Mouse (Mus musculus): Measurements from ENCODE around the gene Mrpl3. TPM values are rescaled to one million over a fixed set of nuclear protein-coding genes. Genes with fewer than 3 reads are reported as not detected.
"Not testable (repeated sequence)": the region's sequence is repeated elsewhere in the genome, so short reads cannot be mapped to it uniquely, and the experiment has no call there.

Gene Mrpl3
- polyA plus RNA-seq, 1 experiment from 2014 or later, result 127 TPM

DNA sequence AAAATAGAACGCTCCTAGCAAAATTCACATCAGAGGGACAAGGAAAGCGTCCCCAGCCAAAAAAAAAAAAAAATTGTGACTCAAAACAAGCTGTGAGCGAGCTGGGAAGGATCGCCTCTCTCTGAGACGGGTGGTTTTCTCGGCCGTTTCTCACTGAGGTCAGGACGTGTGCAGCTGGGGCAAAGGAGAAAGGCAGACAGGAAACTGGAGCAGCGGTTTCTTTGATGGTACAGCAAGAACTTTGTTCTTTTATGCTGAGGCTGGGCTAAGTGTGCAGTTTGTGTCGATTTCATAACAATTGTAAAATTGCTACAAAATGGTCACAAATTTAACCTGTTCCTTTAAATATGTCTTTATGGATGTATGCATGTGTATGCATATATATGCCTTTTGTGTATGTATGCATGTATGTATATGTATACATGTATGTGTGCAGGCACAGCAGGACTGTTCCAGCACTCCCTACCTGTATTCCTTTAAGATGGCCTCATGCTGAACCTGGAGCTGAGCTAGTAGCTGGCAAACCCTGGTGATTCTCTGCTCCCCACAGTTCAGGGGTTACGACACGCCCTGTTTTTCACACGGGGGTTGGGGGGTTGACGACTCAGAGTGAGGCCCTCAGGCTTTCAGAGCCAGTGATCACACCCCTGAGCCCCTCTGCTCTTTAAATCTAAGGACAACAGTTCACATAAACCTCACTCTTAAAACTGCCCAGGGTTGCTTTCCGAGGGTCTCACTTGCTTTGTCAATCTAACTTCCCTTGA, 48.0 kb downstream of the Mrpl3 start:
- WGBS, result 32% methylated on average over 15 of the region's 15 CpGs
- no peak for ATAC-seq (ENCODE audit: low FRiP score, low TSS enrichment)
- H3K9ac ChIP-seq (ENCODE audit: low read depth, low read length), result no peak overlapping the region
- no peaks in the 10 kb centered on the region for H3K4me1 ChIP-seq (ENCODE audit: control insufficient read depth, insufficient read depth, low read length)
- H3K27ac ChIP-seq (ENCODE audit: low read depth, low read length), result no peak overlapping the region
- H3K4me2 ChIP-seq (replicated peaks; ENCODE audit: low read depth, low read length), result no peak overlapping the region
- H3K9me3 ChIP-seq (ENCODE audit: control insufficient read depth, low read length), result no peaks in the 10 kb centered on the region
- no peaks in the 10 kb centered on the region for H3K36me3 ChIP-seq (ENCODE audit: control insufficient read depth, insufficient read depth, low read length)
- H3K4me3 ChIP-seq (ENCODE audit: low read length), result no peak overlapping the region
- H3K27me3 ChIP-seq (ENCODE audit: control insufficient read depth, insufficient read depth, low read length), result no peaks in the 10 kb centered on the region

DNA sequence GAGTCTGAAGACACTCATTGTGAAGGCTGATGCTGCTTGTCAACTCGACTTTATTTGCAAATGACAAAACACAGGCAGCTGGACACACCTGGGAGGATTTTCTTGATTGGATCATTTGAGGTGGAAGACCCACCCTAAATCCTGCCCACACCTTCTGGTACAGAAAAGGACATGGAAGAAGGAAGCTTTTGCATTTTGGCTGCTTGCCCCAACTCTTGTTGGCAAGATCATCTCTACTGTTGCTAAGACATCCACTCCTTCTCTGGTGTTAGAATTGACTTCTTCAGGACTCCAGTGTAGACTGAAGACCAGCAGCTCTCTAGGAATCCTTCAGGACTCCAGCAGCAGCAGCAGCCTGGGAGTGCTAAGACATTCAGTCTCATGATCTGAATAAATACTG, 48.9 kb downstream of the Mrpl3 start:
- Histone ChIP-seq H3K36me3 (ENCODE audit: control insufficient read depth, insufficient read depth, low read length) (no peaks in the 10 kb centered on the region), H3K4me3 (ENCODE audit: low read length) (no peak overlapping the region), H3K9me3 (ENCODE audit: control insufficient read depth, low read length) (no peaks in the 10 kb centered on the region), H3K27ac (ENCODE audit: low read depth, low read length) (no peak overlapping the region), H3K9ac (ENCODE audit: low read depth, low read length) (no peak overlapping the region), H3K4me2 (replicated peaks; ENCODE audit: low read depth, low read length) (no peak overlapping the region), H3K4me1 (ENCODE audit: control insufficient read depth, insufficient read depth, low read length) (no peaks in the 10 kb centered on the region), H3K27me3 (ENCODE audit: control insufficient read depth, insufficient read depth, low read length) (no peaks in the 10 kb centered on the region)
- WGBS, result 69% methylated on average over 1 of the region's 1 CpGs
- ATAC-seq (ENCODE audit: low FRiP score, low TSS enrichment), result no peak

DNA sequence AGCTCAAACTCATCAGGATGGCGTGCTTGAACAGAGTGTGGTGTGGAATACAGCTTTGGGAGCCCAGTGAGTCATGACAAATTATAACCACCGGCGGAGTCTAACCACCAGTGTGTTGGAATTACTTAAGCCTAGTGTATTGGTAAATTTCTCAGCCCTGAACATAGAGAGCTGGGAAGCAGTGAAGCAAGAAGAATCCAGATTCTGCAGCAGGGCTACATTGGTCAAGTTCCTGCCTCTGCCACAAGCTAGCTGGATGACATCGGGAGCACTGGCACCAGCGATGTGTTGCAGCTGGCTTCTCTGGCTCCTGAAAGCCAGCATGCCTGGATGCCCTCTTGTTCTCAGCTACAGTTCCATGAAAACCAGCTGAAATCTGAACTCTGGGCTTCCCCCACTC, 50.9 kb downstream of the Mrpl3 start:
- H3K9ac ChIP-seq (ENCODE audit: low read depth, low read length), result no peak overlapping the region
- H3K27ac ChIP-seq (ENCODE audit: low read depth, low read length), result no peak overlapping the region
- H3K4me3 ChIP-seq (ENCODE audit: low read length), result no peak overlapping the region
- no peak overlapping the region for H3K4me2 ChIP-seq (replicated peaks; ENCODE audit: low read depth, low read length)
- H3K27me3 ChIP-seq (ENCODE audit: control insufficient read depth, insufficient read depth, low read length), result no peaks in the 10 kb centered on the region
- no peaks in the 10 kb centered on the region for H3K36me3 ChIP-seq (ENCODE audit: control insufficient read depth, insufficient read depth, low read length)
- H3K9me3 ChIP-seq (ENCODE audit: control insufficient read depth, low read length), result no peaks in the 10 kb centered on the region
- 0 out of 2 replicates have a peak, but pooled peaks have one; percentile 46 for ATAC-seq (ENCODE audit: low FRiP score, low TSS enrichment)
- WGBS, result 53% methylated on average over 5 of the region's 5 CpGs
- no peaks in the 10 kb centered on the region for H3K4me1 ChIP-seq (ENCODE audit: control insufficient read depth, insufficient read depth, low read length)

DNA sequence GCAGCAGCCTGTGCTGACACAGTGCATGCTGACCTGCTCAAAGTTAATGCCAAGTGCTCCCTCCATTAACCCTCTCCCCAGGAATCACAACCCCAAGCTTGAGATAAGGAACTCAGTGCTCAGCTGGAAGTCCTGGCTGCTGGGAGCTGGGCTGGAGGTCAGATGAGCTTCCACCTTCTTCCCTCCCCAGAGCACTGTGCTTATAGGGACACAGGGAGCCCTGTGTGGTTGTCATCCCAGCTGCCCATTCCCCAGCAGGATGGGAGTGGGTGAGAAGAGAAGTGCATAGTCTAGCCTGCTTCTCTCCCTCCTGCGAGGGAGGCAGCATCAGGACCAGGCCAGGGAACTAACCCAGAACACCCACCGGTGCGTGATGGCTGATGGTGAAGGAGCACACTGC, 72.2 kb downstream of the Mrpl3 start:
- H3K9ac ChIP-seq (ENCODE audit: low read depth, low read length); H3K36me3 ChIP-seq (ENCODE audit: control insufficient read depth, insufficient read depth, low read length); H3K4me2 ChIP-seq (replicated peaks; ENCODE audit: low read depth, low read length); ATAC-seq (ENCODE audit: low FRiP score, low TSS enrichment); H3K4me3 ChIP-seq (ENCODE audit: low read length); H3K4me1 ChIP-seq (ENCODE audit: control insufficient read depth, insufficient read depth, low read length); H3K27me3 ChIP-seq (ENCODE audit: control insufficient read depth, insufficient read depth, low read length); H3K9me3 ChIP-seq (ENCODE audit: control insufficient read depth, low read length); H3K27ac ChIP-seq (ENCODE audit: low read depth, low read length): not testable (repeated sequence)
- 96% methylated on average over 3 of the region's 3 CpGs for WGBS

Other genes with a start within 250 kb of the Mrpl3 start
- gene Nudt16, start 78.6 kb downstream of the Mrpl3 start, polyA plus RNA-seq (2014; fragmentation: Nextera tagmentation; extraction: Ambion mirVana), result 11.5 and 12.0 TPM in 2 replicates
- not detected in 2 replicates for gene 1700080E11Rik, start 91.9 kb downstream of the Mrpl3 start, polyA plus RNA-seq (2014; fragmentation: Nextera tagmentation; extraction: Ambion mirVana)

All from kidney, embryonic 14.5 days (tissue).